Mouse (Mus musculus) lung, adult 2 months (tissue): ENCODE data around the gene Thbs1.

Experiments
- CTCF ChIP-seq: fragments of 200-500 bp; IDR thresholded peaks from 2 replicates; pipeline ENCODE4 v1.5.1; 2011; ENCODE audit warnings: mild to moderate bottlenecking, low read length, control low read depth; ENCODE audit not compliant: insufficient read depth
- POLR2A ChIP-seq: fragments of 200-500 bp; IDR thresholded peaks from 2 replicates; pipeline ENCODE4 v1.6.1; 2011; ENCODE audit warnings: low read depth, mild to moderate bottlenecking, control low read depth, low read length, borderline replicate concordance; ENCODE audit errors: extremely low read depth

DNA sequence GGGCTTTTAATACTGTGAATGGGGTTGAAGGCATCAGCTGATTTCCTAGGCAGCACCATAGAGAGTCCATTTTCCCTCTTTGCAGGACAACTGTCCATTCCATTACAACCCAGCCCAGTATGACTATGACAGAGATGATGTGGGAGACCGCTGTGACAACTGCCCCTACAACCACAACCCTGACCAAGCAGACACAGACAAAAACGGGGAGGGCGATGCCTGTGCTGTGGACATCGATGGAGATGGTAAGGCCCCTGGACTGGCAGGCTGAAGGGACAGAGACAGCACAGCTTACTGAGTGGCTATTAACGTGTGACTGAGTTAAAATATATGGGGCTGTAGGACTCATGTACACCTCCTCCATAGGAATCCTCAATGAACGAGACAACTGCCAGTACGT lies 9.1 kb downstream of the Thbs1 start:
- TF ChIP-seq CTCF (no peak), POLR2A (no peak)
